Mouse (Mus musculus) embryonic fibroblast, embryonic 13.5 days (primary cell): ENCODE results near the gene Sh3bp5.

Source experiments
- CTCF ChIP-seq: IDR thresholded peaks from 2 replicates; pipeline ENCODE4 v1.5.1; 2011; ENCODE audit warnings: mild to moderate bottlenecking, control low read depth, low read length, moderate library complexity, borderline replicate concordance; ENCODE audit not compliant: insufficient read depth
- POLR2A ChIP-seq: IDR thresholded peaks from 2 replicates; pipeline ENCODE4 v1.6.1; 2011; ENCODE audit warnings: low read depth, mild to moderate bottlenecking, control low read depth, low read length, moderate library complexity

- TF ChIP-seq POLR2A (no peak), CTCF (no peak)
Observed at GRCm38 (mm10) chr14:31399271-31399670, 36.6 kb downstream of the Sh3bp5 start.
